Mouse (Mus musculus): ENCODE data around the gene Jmjd1c.

DNA sequence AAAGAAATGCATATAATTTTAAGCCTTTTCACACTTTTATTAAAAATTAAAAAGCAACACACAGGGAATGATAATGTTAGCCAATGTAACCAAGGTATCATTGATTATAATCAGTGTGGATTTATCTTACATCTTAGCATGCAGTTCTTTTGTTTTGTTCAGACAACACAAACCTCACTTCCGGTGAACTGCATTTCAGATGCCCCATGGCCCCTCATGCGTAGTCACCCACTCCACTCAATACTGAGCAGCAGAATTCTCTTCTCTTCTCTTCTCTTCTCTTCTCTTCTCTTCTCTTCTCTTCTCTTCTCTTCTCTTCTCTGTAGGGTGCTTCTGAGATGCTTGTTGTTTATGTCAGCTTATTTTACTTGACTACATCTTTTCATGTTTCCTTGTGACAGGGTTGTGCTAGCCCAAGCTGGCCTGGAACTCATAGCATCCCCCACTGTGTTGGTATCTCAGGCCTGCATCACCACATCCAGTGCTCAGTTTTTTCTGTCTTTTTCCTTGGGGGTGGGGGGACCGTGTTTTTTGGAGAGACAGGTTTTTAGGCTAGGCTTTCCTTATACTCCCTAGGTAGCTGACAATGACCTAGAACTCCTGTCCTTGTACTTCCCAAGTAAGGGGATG is 88.6 kb downstream of the Jmjd1c start:
- TF ChIP-seq MYOG (IDR thresholded peaks at IDR 0.05; ENCODE audit: control insufficient read depth, extremely low read depth, insufficient read length) (no peak), CTCF (IDR thresholded peaks at IDR 0.05; ENCODE audit: control insufficient read depth, insufficient read depth, insufficient read length) (no peak), MYOD1 (IDR thresholded peaks at IDR 0.05; ENCODE audit: control insufficient read depth, insufficient read length, low read depth) (no peak), USF1 (IDR thresholded peaks at IDR 0.05; ENCODE audit: low read depth) (no peak), FOSL1 (IDR thresholded peaks at IDR 0.05; ENCODE audit: insufficient read depth, low read length, poor library complexity, severe bottlenecking) (no peak), CEBPB (IDR thresholded peaks at IDR 0.05; ENCODE audit: low read depth) (no peak)
